Mouse (Mus musculus): ENCODE results near the gene Sgcd. TPM values are rescaled to one million over a fixed set of nuclear protein-coding genes. Genes with fewer than 3 reads are reported as not detected.
"Not testable (repeated sequence)": the region's sequence is repeated elsewhere in the genome, so short reads cannot be mapped to it uniquely, and the experiment has no call there.

Gene Sgcd
- polyA plus RNA-seq, 1 experiment from 2014 or later = 2.5 TPM

DNA sequence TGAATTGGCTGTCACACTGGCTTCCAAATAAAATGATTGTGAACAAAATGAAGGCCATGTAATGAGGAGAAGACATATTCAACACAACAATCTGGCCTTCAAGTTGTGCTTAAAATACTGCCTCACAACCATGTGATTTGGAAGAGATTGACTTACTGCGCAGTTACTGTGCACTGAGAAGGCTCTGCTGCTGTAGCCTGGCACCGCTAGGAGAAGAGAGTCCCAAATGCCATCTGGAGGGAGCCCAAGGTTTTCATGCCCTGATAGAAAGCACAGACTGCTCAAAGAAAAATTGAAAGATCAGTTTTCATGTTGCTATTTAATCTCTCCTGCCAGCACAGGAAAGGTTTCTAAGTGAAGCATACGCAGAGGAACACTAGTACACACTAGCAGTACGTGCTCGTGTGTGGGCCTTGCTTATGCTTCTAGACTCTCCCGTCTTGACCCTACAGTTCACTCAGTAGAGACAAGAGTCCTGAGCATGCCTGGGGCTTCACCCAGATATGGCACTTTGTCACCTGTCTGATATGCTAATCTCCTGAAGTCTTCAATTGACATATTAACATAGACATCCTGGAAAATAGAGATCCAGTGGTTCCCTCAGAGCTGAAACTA lies 184.6 kb downstream of the Sgcd start:
- H3K4me2 ChIP-seq (replicated peaks; ENCODE audit: low read depth, low read length) = no peak overlapping the region
- no peaks in the 10 kb centered on the region for H3K27me3 ChIP-seq (ENCODE audit: insufficient read depth, low read length)
- 87% methylated on average over 6 of the region's 6 CpGs for WGBS
- no peaks in the 10 kb centered on the region for H3K4me1 ChIP-seq (ENCODE audit: insufficient read depth, low read length)
- no peak overlapping the region for H3K9ac ChIP-seq (replicated peaks; ENCODE audit: low read length)
- no peak overlapping the region for H3K4me3 ChIP-seq (ENCODE audit: low read length)
- no peaks in the 10 kb centered on the region for H3K9me3 ChIP-seq (ENCODE audit: low read length)
- no peak for ATAC-seq (ENCODE audit: low FRiP score, low TSS enrichment)
- no peak overlapping the region for H3K27ac ChIP-seq (ENCODE audit: low read length)
- H3K36me3 ChIP-seq (ENCODE audit: insufficient read depth, low read length) = no peaks in the 10 kb centered on the region

DNA sequence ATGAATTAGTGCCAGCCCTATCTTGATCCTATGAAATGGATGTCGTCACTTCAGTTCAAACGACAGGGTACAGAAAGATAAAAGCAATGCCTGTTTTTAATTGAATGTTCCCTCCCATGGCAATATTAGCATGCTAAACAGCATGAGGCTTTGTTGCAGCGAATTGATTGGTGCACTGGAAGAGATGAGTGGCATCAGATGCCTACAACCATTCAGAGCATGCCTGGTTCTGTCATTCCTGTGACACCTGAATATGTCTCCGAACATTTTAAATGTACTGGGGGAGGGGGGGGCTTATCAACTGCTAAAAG lies 210.9 kb downstream of the Sgcd start:
- no peak overlapping the region for H3K4me2 ChIP-seq (replicated peaks; ENCODE audit: low read depth, low read length)
- no peaks in the 10 kb centered on the region for H3K4me1 ChIP-seq (ENCODE audit: insufficient read depth, low read length)
- WGBS = 82% methylated on average over 4 of the region's 4 CpGs
- H3K9me3 ChIP-seq (ENCODE audit: low read length) = no peaks in the 10 kb centered on the region
- no peaks in the 10 kb centered on the region for H3K36me3 ChIP-seq (ENCODE audit: insufficient read depth, low read length)
- H3K9ac ChIP-seq (replicated peaks; ENCODE audit: low read length) = no peak overlapping the region
- ATAC-seq (ENCODE audit: low FRiP score, low TSS enrichment) = no peak
- no peaks in the 10 kb centered on the region for H3K27me3 ChIP-seq (ENCODE audit: insufficient read depth, low read length)
- no peak overlapping the region for H3K4me3 ChIP-seq (ENCODE audit: low read length)
- no peak overlapping the region for H3K27ac ChIP-seq (ENCODE audit: low read length)

DNA sequence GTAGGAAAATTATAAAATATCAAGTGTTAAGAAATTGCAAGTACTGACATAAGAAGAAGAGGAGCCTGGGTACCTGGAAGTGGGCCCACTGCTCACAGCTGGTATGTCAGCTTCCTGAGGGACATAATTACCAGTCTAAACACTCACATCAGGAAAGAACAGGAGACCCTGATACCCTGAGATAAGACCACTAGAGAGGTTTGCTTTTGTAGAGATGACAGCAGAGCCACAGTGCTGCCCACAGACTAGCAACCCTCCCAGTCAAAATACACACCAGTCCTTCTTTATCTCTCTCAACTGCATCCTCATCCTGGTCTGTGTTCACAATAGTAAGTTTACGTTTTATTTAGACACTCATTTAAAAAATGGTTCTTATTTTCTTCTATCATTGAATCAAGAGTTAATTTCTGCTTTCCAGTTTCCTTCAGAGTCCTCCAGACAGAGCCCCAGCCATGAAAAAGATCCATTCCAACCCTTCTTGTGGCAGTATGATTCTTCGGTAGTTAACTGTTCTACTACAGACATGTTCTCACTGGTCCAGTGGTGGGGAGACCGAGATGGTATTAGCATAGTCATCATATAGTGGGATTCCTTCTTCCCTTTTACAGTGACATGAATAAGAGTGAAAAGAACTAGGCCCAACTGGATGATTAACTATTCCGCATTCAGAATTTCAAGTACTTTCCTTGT lies 211.4 kb downstream of the Sgcd start:
- Histone ChIP-seq H3K27ac (ENCODE audit: low read length) (no peak overlapping the region), H3K9me3 (ENCODE audit: low read length) (no peaks in the 10 kb centered on the region), H3K36me3 (ENCODE audit: insufficient read depth, low read length) (no peaks in the 10 kb centered on the region), H3K9ac (replicated peaks; ENCODE audit: low read length) (no peak overlapping the region), H3K4me1 (ENCODE audit: insufficient read depth, low read length) (no peaks in the 10 kb centered on the region), H3K4me2 (replicated peaks; ENCODE audit: low read depth, low read length) (no peak overlapping the region), H3K27me3 (ENCODE audit: insufficient read depth, low read length) (no peaks in the 10 kb centered on the region), H3K4me3 (ENCODE audit: low read length) (no peak overlapping the region)
- WGBS = 85% methylated on average over 4 of the region's 4 CpGs
- no peak for ATAC-seq (ENCODE audit: low FRiP score, low TSS enrichment)

DNA sequence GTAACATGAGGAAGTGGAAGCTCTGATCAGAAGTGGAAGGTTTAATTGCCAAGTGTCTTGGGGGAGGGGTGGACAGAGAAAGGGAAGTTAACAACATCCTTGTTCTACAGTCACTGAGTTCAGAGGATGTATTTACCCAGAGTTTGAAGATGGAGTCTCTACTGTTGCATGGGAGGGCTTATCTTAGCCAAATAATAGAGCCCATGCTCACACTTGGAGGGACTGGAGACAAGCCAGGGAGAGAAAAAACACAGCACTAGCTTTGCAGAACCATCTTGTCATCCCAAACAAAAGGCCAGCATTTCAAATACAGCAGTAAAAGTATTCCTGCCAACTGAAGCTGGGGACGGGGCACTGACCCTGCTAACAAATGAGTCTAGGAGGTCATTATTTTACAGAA lies 212.8 kb downstream of the Sgcd start:
- no peaks in the 10 kb centered on the region for H3K36me3 ChIP-seq (ENCODE audit: insufficient read depth, low read length)
- WGBS = 63% methylated on average over 1 of the region's 1 CpGs
- no peak overlapping the region for H3K9ac ChIP-seq (replicated peaks; ENCODE audit: low read length)
- H3K27ac ChIP-seq (ENCODE audit: low read length) = no peak overlapping the region
- H3K4me2 ChIP-seq (replicated peaks; ENCODE audit: low read depth, low read length) = no peak overlapping the region
- no peaks in the 10 kb centered on the region for H3K27me3 ChIP-seq (ENCODE audit: insufficient read depth, low read length)
- no peaks in the 10 kb centered on the region for H3K4me1 ChIP-seq (ENCODE audit: insufficient read depth, low read length)
- no peaks in the 10 kb centered on the region for H3K9me3 ChIP-seq (ENCODE audit: low read length)
- ATAC-seq (ENCODE audit: low FRiP score, low TSS enrichment) = no peak
- H3K4me3 ChIP-seq (ENCODE audit: low read length) = no peak overlapping the region

DNA sequence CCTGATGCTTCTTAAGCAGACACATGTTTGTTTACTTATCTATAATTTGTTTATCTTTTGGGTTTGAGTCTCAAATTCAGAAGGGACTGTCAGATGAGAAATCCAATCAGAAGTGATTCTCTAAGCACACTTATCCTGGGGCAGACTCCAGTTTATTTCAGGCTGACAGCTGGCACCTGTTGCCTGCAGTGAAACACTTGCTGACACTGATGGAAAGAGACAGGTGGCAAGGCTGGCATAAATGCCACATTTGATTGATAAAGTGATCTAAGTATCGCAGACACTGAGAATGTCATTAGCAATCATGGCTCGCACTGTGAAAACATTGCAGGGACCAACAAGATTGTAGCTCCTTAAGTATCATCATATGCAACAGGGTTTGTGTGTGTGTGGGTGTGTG lies 222.9 kb downstream of the Sgcd start:
- ATAC-seq (ENCODE audit: low FRiP score, low TSS enrichment) = no peak
- 80% methylated on average over 2 of the region's 2 CpGs for WGBS
- H3K4me3 ChIP-seq (ENCODE audit: low read length) = no peak overlapping the region
- H3K9ac ChIP-seq (replicated peaks; ENCODE audit: low read length) = no peak overlapping the region
- H3K36me3 ChIP-seq (ENCODE audit: insufficient read depth, low read length) = no peaks in the 10 kb centered on the region
- no peaks in the 10 kb centered on the region for H3K4me1 ChIP-seq (ENCODE audit: insufficient read depth, low read length)
- H3K27me3 ChIP-seq (ENCODE audit: insufficient read depth, low read length) = no peaks in the 10 kb centered on the region
- no peak overlapping the region for H3K27ac ChIP-seq (ENCODE audit: low read length)
- H3K4me2 ChIP-seq (replicated peaks; ENCODE audit: low read depth, low read length) = no peak overlapping the region
- H3K9me3 ChIP-seq (ENCODE audit: low read length) = no peaks in the 10 kb centered on the region

DNA sequence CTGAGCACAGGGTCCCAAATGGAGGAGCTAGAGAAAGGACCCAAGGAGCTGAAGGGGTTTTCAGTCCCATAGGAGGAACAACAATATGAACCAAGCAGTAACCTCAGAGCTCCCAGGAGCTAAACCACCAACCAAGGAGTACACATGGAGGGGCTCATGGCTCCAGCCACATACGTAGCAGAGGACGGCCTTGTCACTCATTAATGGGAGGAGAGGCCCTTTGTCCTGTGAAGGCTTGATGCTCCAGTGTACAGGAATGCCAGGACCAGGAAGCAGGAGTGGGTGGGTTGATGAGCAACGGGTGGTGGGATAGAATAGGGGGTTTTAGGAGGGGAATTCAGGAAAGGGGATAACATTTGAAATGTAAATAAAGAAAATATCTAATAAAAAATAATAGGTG lies 225.2 kb downstream of the Sgcd start:
- not testable (repeated sequence) for H3K27me3 ChIP-seq (ENCODE audit: insufficient read depth, low read length); H3K4me2 ChIP-seq (replicated peaks; ENCODE audit: low read depth, low read length); H3K9me3 ChIP-seq (ENCODE audit: low read length); H3K4me1 ChIP-seq (ENCODE audit: insufficient read depth, low read length); H3K27ac ChIP-seq (ENCODE audit: low read length); H3K9ac ChIP-seq (replicated peaks; ENCODE audit: low read length); H3K4me3 ChIP-seq (ENCODE audit: low read length); H3K36me3 ChIP-seq (ENCODE audit: insufficient read depth, low read length)
- 62% methylated on average over 3 of the region's 3 CpGs for WGBS
- peak; percentile 69 for ATAC-seq (ENCODE audit: low FRiP score, low TSS enrichment)

DNA sequence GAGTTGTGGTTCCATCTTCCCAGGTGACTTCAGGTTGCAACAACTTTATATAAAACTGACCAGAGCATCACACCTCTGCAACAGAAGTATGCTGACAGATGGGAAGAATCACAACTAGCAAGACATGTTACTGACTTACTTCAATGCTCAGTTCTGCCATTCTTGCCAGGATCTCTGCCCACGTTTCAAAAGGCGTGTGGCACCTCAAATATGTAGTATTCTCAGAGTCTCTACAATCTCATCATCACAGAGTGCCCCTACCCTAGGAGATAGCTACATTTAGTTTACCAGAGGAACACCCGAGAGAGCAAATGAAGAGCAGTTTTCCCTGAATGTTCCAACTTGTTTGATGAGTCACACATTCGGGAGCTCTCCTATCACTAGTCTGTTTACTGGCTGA lies 229.8 kb downstream of the Sgcd start:
- ATAC-seq (ENCODE audit: low FRiP score, low TSS enrichment) = no peak
- no peak overlapping the region for H3K27ac ChIP-seq (ENCODE audit: low read length)
- H3K4me3 ChIP-seq (ENCODE audit: low read length) = no peak overlapping the region
- no peak overlapping the region for H3K9ac ChIP-seq (replicated peaks; ENCODE audit: low read length)
- peaks cover 4% of the 10 kb centered on the region; the same call in 1 of the 2 replicates for H3K9me3 ChIP-seq (ENCODE audit: low read length)
- no peaks in the 10 kb centered on the region for H3K36me3 ChIP-seq (ENCODE audit: insufficient read depth, low read length)
- 83% methylated on average over 4 of the region's 4 CpGs for WGBS
- no peaks in the 10 kb centered on the region for H3K27me3 ChIP-seq (ENCODE audit: insufficient read depth, low read length)
- H3K4me2 ChIP-seq (replicated peaks; ENCODE audit: low read depth, low read length) = no peak overlapping the region
- no peaks in the 10 kb centered on the region for H3K4me1 ChIP-seq (ENCODE audit: insufficient read depth, low read length)

DNA sequence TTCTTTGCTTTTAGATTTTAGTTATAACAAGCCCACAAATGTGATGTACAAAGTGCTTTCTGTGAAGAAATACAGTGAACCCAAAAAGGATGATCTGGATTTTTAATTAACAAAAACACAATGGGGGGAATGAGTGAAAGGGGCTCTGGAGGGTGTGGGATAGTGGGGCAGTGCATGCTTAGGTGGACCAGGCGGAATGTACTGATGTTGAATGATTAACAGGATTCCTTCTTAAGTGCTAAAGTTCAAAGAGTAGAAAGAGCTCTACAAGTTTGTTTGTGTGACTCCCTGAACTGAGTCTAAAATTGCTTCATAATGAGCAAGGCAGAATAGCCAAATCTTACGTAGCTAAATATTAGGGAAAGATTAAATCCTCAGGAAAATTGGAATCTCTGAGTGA lies 246.0 kb downstream of the Sgcd start:
- 38% methylated on average over 2 of the region's 2 CpGs for WGBS
- H3K36me3 ChIP-seq (ENCODE audit: insufficient read depth, low read length) = no peaks in the 10 kb centered on the region
- H3K9ac ChIP-seq (replicated peaks; ENCODE audit: low read length) = no peak overlapping the region
- no peak overlapping the region for H3K4me3 ChIP-seq (ENCODE audit: low read length)
- ATAC-seq (ENCODE audit: low FRiP score, low TSS enrichment) = peak; percentile 89
- H3K27ac ChIP-seq (ENCODE audit: low read length) = no peak overlapping the region
- H3K27me3 ChIP-seq (ENCODE audit: insufficient read depth, low read length) = no peaks in the 10 kb centered on the region
- no peak overlapping the region for H3K4me2 ChIP-seq (replicated peaks; ENCODE audit: low read depth, low read length)
- H3K4me1 ChIP-seq (ENCODE audit: insufficient read depth, low read length) = no peaks in the 10 kb centered on the region
- no peaks in the 10 kb centered on the region for H3K9me3 ChIP-seq (ENCODE audit: low read length)

DNA sequence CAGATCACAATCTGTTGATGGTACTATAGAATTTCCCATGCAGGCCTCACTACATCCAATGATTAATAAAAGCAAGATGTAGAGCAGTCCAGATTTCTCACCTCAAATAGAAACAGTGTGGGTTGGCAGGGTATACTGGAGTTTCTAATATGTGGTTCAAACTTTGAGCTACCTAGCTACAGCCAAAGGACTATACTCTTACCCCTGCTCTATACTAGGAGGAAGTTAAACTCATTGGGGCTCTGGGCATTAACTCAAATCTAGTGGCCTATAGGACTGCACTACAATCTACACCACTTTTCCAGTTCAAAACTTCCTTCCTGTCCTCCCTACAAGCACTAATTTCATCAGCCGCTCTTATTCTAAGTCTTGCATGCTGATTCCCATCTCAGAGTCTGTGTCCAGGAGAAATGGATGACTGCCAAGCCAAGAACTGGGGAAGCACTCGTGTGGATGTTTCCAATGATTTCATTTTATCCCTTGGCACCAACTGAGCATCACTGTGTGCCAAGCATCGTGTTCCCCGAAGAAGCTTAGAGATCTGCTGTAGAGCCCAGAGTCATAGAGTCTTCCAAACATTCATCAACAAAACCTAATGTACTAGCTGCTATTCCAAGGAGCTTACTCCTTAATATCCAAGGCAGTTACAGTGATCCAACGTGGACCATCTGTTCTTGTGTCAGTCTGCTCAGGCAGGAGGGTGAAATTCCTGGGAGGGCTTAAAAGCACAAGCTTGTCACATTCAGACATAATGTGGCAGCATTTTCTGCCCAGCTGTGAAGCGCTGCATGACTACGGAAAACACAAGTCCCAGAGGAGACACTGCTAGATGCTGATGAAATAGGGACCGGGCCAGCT lies 283.6 kb downstream of the Sgcd start:
- H3K4me1 ChIP-seq (ENCODE audit: insufficient read depth, low read length) = no peaks in the 10 kb centered on the region
- H3K36me3 ChIP-seq (ENCODE audit: insufficient read depth, low read length) = no peaks in the 10 kb centered on the region
- no peak overlapping the region for H3K9ac ChIP-seq (replicated peaks; ENCODE audit: low read length)
- no peak for ATAC-seq (ENCODE audit: low FRiP score, low TSS enrichment)
- no peak overlapping the region for H3K27ac ChIP-seq (ENCODE audit: low read length)
- H3K27me3 ChIP-seq (ENCODE audit: insufficient read depth, low read length) = no peaks in the 10 kb centered on the region
- no peak overlapping the region for H3K4me3 ChIP-seq (ENCODE audit: low read length)
- WGBS = 70% methylated on average over 8 of the region's 8 CpGs
- H3K9me3 ChIP-seq (ENCODE audit: low read length) = no peaks in the 10 kb centered on the region
- H3K4me2 ChIP-seq (replicated peaks; ENCODE audit: low read depth, low read length) = no peak overlapping the region

DNA sequence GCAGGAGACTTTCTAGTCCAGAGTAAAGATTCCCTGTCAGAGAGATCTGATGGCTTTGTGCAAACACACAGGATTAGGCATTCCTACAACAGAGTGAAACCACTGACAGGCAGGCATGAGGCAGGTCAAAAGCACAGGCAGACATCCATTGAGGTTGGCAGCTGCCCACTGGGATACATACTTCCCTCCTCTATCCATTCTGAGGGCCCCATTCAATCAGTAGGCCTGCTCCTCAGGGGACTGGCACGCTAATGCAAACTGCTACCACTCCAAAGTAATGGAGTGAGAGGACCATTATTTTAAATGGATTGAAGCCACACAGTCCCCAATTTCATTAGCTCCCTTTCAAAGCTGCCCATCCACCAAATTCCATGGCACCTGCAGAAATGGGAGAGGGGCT lies 293.2 kb downstream of the Sgcd start:
- H3K9ac ChIP-seq (replicated peaks; ENCODE audit: low read length) = no peak overlapping the region
- H3K36me3 ChIP-seq (ENCODE audit: insufficient read depth, low read length) = no peaks in the 10 kb centered on the region
- H3K27me3 ChIP-seq (ENCODE audit: insufficient read depth, low read length) = no peaks in the 10 kb centered on the region
- no peak overlapping the region for H3K4me3 ChIP-seq (ENCODE audit: low read length)
- H3K4me1 ChIP-seq (ENCODE audit: insufficient read depth, low read length) = no peaks in the 10 kb centered on the region
- no peak overlapping the region for H3K4me2 ChIP-seq (replicated peaks; ENCODE audit: low read depth, low read length)
- 83% methylated on average over 1 of the region's 1 CpGs for WGBS
- ATAC-seq (ENCODE audit: low FRiP score, low TSS enrichment) = no peak
- no peak overlapping the region for H3K27ac ChIP-seq (ENCODE audit: low read length)
- no peaks in the 10 kb centered on the region for H3K9me3 ChIP-seq (ENCODE audit: low read length)
